In the genomic region with DNA sequence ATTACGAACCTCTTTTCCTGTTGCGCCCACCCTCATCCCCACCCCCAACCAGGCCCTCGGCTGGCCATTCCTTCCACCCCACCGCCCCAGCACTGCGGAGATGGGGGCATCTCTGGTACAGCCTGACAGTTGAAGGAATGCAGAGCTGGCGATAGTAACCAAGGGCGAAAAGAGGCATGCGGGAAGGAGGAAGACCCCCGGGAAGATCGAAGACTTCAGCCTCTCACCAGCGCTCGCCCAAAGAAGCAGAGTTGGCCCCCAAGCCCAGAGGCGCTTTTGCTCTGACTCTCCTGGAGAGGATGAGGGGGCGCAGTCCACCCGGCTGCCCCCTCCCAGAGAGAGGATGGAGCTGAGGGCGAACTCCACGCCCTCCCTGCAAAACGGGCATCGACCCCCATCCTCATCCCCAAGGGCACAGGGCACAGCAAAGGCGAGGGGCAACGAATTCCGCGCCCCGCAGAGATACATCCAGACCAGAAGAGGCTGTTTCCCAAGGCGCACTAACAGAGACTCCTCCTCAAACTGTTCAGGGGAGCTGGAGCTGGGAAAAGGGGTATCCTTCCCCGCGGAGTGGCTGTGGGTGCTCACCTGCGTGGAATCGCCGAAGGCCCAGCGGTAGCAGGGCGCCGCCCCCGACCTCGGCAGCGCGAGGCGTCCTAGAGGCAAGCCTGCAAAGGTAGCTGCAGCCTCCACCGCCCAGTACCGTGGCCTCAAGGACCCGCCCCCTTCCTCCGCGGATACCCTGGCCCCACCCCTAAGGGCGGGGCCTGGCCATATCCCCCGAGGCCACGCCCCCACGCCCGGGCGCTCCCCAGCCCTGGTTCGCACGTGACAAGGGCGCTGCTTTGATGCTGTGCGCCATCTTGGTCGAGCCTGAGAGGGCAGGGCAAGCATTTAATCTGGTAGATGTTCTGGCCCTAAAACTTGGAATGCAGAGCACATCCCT, we compare ENCODE assay signal across 8 mouse cellular contexts. TPM values are rescaled to one million over a fixed set of nuclear protein-coding genes. Genes with fewer than 3 reads are reported as not detected.
A peak's percentile ranks its signal among the peaks of the same experiment; 100 is the strongest.
DNase-seq lines count a peak whose midpoint lies in the region; ATAC-seq and TF ChIP-seq lines count a peak whose summit lies in the region.

No protein-coding gene starts in this region.

- H3K27me3 ChIP-seq in forebrain, embryonic 16.5 days (replicated peaks; ENCODE audit: control insufficient read depth, insufficient read depth, low read length): no peaks in the 10 kb centered on the region
- H3K27me3 ChIP-seq in hindbrain, embryonic 11.5 days (ENCODE audit: control insufficient read depth, insufficient read depth, low read length): no peaks in the 10 kb centered on the region
- H3K27me3 ChIP-seq in lung, embryonic 14.5 days (ENCODE audit: insufficient read depth, low read length): no peaks in the 10 kb centered on the region

- peaks cover 16% of the 10 kb centered on the region for H3K36me3 ChIP-seq in forebrain, embryonic 16.5 days (ENCODE audit: control insufficient read depth, insufficient read depth)
- H3K36me3 ChIP-seq in hindbrain, embryonic 11.5 days (ENCODE audit: control insufficient read depth, insufficient read depth, low read length): peaks cover 9% of the 10 kb centered on the region; the same call in 1 of the 2 replicates
- peaks cover 31% of the 10 kb centered on the region for H3K36me3 ChIP-seq in lung, embryonic 14.5 days (ENCODE audit: insufficient read depth)

- peak overlapping the region; percentile 60 for H3K4me2 ChIP-seq in forebrain, embryonic 16.5 days (ENCODE audit: low read length)
- peak overlapping the region; percentile 66 for H3K4me2 ChIP-seq in hindbrain, embryonic 11.5 days (replicated peaks; ENCODE audit: low read depth, low read length)
- peak overlapping the region; percentile 94 for H3K4me2 ChIP-seq in lung, embryonic 14.5 days

- H3K4me1 ChIP-seq in forebrain, embryonic 16.5 days (replicated peaks; ENCODE audit: control insufficient read depth, insufficient read depth, low read length): peaks cover 5% of the 10 kb centered on the region; the same call in 1 of the 2 replicates
- H3K4me1 ChIP-seq in hindbrain, embryonic 11.5 days (replicated peaks; ENCODE audit: control insufficient read depth, insufficient read depth, low read length): no peaks in the 10 kb centered on the region
- peaks cover 6% of the 10 kb centered on the region; the same call in 1 of the 2 replicates for H3K4me1 ChIP-seq in lung, embryonic 14.5 days (ENCODE audit: insufficient read depth)

- H3K4me3 ChIP-seq in forebrain, embryonic 16.5 days (replicated peaks; ENCODE audit: low read length): peak overlapping the region; percentile 54
- H3K4me3 ChIP-seq in hindbrain, embryonic 11.5 days (ENCODE audit: low read depth, low read length): peak overlapping the region; percentile 37
- peak overlapping the region; percentile 53 for H3K4me3 ChIP-seq in lung, embryonic 14.5 days (ENCODE audit: low read depth, low read length)

- H3K9me3 ChIP-seq in forebrain, embryonic 16.5 days (ENCODE audit: control insufficient read depth, low read length): no peaks in the 10 kb centered on the region
- no peaks in the 10 kb centered on the region for H3K9me3 ChIP-seq in hindbrain, embryonic 11.5 days (ENCODE audit: control insufficient read depth, low read length)
- H3K9me3 ChIP-seq in lung, embryonic 14.5 days (ENCODE audit: low read depth, low read length): no peaks in the 10 kb centered on the region

- DNase-seq in CD8-positive naive resting alpha-beta T cell, adult 2 months (ENCODE audit: low read depth in 2 of 2, low spot score in 2 of 2): peak; percentile 60 to 75
- DNase-seq in cerebellum, adult 18-20 months: peak; percentile 95 to 97
- peak; percentile 97 for DNase-seq in hindbrain, embryonic 11.5 days (ENCODE audit: low spot score)
- DNase-seq in layer of hippocampus, adult 9-10 months (ENCODE audit: low spot score): peak; percentile 49
- DNase-seq in lung, embryonic 14.5 days: peak; percentile 96
- DNase-seq in testis, postnatal 10 days (ENCODE audit: low spot score): peak; percentile 96

- H3K27ac ChIP-seq in forebrain, embryonic 16.5 days (ENCODE audit: low read length): 0 out of 2 replicates have a peak overlapping the region, but pooled peaks have one; percentile 31
- H3K27ac ChIP-seq in hindbrain, embryonic 11.5 days (ENCODE audit: low read depth, low read length): no peak overlapping the region
- no peak overlapping the region for H3K27ac ChIP-seq in lung, embryonic 14.5 days (ENCODE audit: low read depth)

- 2% methylated on average over 53 of the region's 54 CpGs for WGBS in forebrain, embryonic 16.5 days
- 2% methylated on average over 52 of the region's 54 CpGs for WGBS in hindbrain, embryonic 11.5 days
- WGBS in lung, embryonic 14.5 days: under 1% methylated on average over 54 of the region's 54 CpGs

- H3K9ac ChIP-seq in forebrain, embryonic 16.5 days (replicated peaks; ENCODE audit: low read depth, low read length): peak overlapping the region; percentile 50
- peak overlapping the region; percentile 32; the same call in 1 of the 2 replicates for H3K9ac ChIP-seq in hindbrain, embryonic 11.5 days (ENCODE audit: low read depth, low read length)
- H3K9ac ChIP-seq in lung, embryonic 14.5 days: peak overlapping the region; percentile 59

- no peak for TF ChIP-seq CTCF in lung, embryonic 14.5 days (IDR thresholded peaks at IDR 0.05; ENCODE audit: low read depth)

- peak; percentile 92 for ATAC-seq in forebrain, embryonic 16.5 days
- peak; percentile 95 for ATAC-seq in hindbrain, embryonic 11.5 days (ENCODE audit: low FRiP score)
- ATAC-seq in lung, embryonic 14.5 days (ENCODE audit: insufficient read depth): peak; percentile 94
- peak; percentile 41 for ATAC-seq in neutrophil, adult 5-6 weeks (ENCODE audit: extremely low read depth, insufficient number of reproducible peaks, low FRiP score, poor library complexity, severe bottlenecking)

RNA-seq across cellular contexts. Expression of a gene that starts 11.6 kb away (rescaled TPM):
- polyA plus RNA-seq in forebrain, embryonic 16.5 days (2015; fragmentation: Nextera tagmentation; extraction: Ambion mirVana): 11.1 and 16.4 TPM in 2 replicates
- 1.9 and 2.1 TPM in 2 replicates for polyA plus RNA-seq in hindbrain, embryonic 11.5 days (2014; fragmentation: Nextera tagmentation; extraction: Ambion mirVana)
- polyA plus RNA-seq in lung, embryonic 14.5 days (2014; fragmentation: Nextera tagmentation; extraction: Ambion mirVana): 2.4 and 2.6 TPM in 2 replicates
- total RNA-seq in neutrophil, adult 5-6 weeks (2017): 2.9 and 3.2 TPM in 2 replicates

RNA-seq across cellular contexts. Expression of a gene that starts 17.5 kb away (rescaled TPM):
- polyA plus RNA-seq in forebrain, embryonic 16.5 days (2015; fragmentation: Nextera tagmentation; extraction: Ambion mirVana): 150 and 151 TPM in 2 replicates
- polyA plus RNA-seq in hindbrain, embryonic 11.5 days (2014; fragmentation: Nextera tagmentation; extraction: Ambion mirVana): 126 and 128 TPM in 2 replicates
- polyA plus RNA-seq in lung, embryonic 14.5 days (2014; fragmentation: Nextera tagmentation; extraction: Ambion mirVana): 106 TPM in 2 replicates
- 63.7 and 74.1 TPM in 2 replicates for total RNA-seq in neutrophil, adult 5-6 weeks (2017)

RNA-seq across cellular contexts. Expression of a gene that starts 41.5 kb away (rescaled TPM):
- polyA plus RNA-seq in forebrain, embryonic 16.5 days (2015; fragmentation: Nextera tagmentation; extraction: Ambion mirVana): not detected in 2 replicates
- polyA plus RNA-seq in hindbrain, embryonic 11.5 days (2014; fragmentation: Nextera tagmentation; extraction: Ambion mirVana): not detected in 2 replicates
- polyA plus RNA-seq in lung, embryonic 14.5 days (2014; fragmentation: Nextera tagmentation; extraction: Ambion mirVana): not detected in 2 replicates
- 0.35 TPM in 1 of 2 replicates, not detected in the other for total RNA-seq in neutrophil, adult 5-6 weeks (2017)

RNA-seq across cellular contexts. Expression of a gene that starts 54.5 kb away (rescaled TPM):
- 0.32 TPM in 1 of 2 replicates, not detected in the other for polyA plus RNA-seq in forebrain, embryonic 16.5 days (2015; fragmentation: Nextera tagmentation; extraction: Ambion mirVana)
- 5.5 and 12.2 TPM in 2 replicates for polyA plus RNA-seq in hindbrain, embryonic 11.5 days (2014; fragmentation: Nextera tagmentation; extraction: Ambion mirVana)
- not detected in 2 replicates for polyA plus RNA-seq in lung, embryonic 14.5 days (2014; fragmentation: Nextera tagmentation; extraction: Ambion mirVana)
- total RNA-seq in neutrophil, adult 5-6 weeks (2017): not detected in 2 replicates

Comparison
In these comparisons a context has a peak if more than half of its experiments do, and no peak if none do; other contexts are left out.
1. ATAC-seq: peak in every context shown above with its lines; median percentile 95 in hindbrain, embryonic 11.5 days; 94 in lung, embryonic 14.5 days; 92 in forebrain, embryonic 16.5 days; 41 in neutrophil, adult 5-6 weeks.